Mouse (Mus musculus) neural tube, embryonic 15.5 days (tissue): ENCODE measurements around the gene Tmem120b. TPM values are rescaled to one million over a fixed set of nuclear protein-coding genes. Genes with fewer than 3 reads are reported as not detected.
A peak's percentile ranks its signal among the peaks of the same experiment; 100 is the strongest.

Experiments
- ATAC-seq: fragments of 200-750 bp; cut with Nextera tagmentation; 2 replicates; pipeline ENCODE4 v1.8.0; 2017; ENCODE audit warnings: mild to moderate bottlenecking, moderate TSS enrichment, moderate library complexity; ENCODE audit not compliant: low FRiP score
- H3K27ac ChIP-seq: fragments of 300-500 bp; sonication (generic); replicated peaks from 2 replicates; pipeline ENCODE4 v1.5.1; 2015; ENCODE audit warnings: mild to moderate bottlenecking, inconsistent platforms
- H3K27me3 ChIP-seq: fragments of 300-500 bp; sonication (generic); replicated peaks from 2 replicates; pipeline ENCODE4 v1.6.1; 2015; ENCODE audit warnings: inconsistent platforms
- H3K36me3 ChIP-seq: fragments of 300-500 bp; sonication (generic); 2 replicates; pipeline ENCODE4 v1.6.1; 2015; ENCODE audit warnings: inconsistent platforms
- H3K4me1 ChIP-seq: fragments of 300-500 bp; sonication (generic); 2 replicates; pipeline ENCODE4 v1.6.1; 2015; ENCODE audit warnings: inconsistent platforms
- H3K4me2 ChIP-seq: fragments of 300-500 bp; sonication (generic); 2 replicates; pipeline ENCODE4 v1.6.1; 2015; ENCODE audit warnings: inconsistent platforms, mild to moderate bottlenecking, moderate library complexity
- H3K4me3 ChIP-seq: fragments of 300-500 bp; sonication (generic); replicated peaks from 2 replicates; pipeline ENCODE4 v1.5.1; 2015; ENCODE audit warnings: mild to moderate bottlenecking, inconsistent platforms
- H3K9ac ChIP-seq: fragments of 300-500 bp; sonication (generic); replicated peaks from 2 replicates; pipeline ENCODE4 v1.6.1; 2015; ENCODE audit warnings: mild to moderate bottlenecking, inconsistent platforms
- H3K9me3 ChIP-seq: fragments of 300-500 bp; sonication (generic); replicated peaks from 2 replicates; pipeline ENCODE4 v1.6.1; 2016; ENCODE audit warnings: inconsistent platforms
- WGBS: fragments of 180-500 bp; shearing (Covaris S2); methylation state at CpG from one replicate; pipeline ENCODE4 v1.1.7; 2015; ENCODE audit warnings: mixed read lengths; 5-methylcytosine and 5-hydroxymethylcytosine counted together
- polyA plus RNA-seq: library from polyadenylated mRNA; unstranded; fragments of >200 nt; fragmentation: Nextera tagmentation; extraction: Ambion mirVana; gene quantifications from 2 replicates; pipeline ENCODE4 v1.2.1, GENCODE M21; 2015

The Tmem120b gene
- polyA plus RNA-seq, 1 experiment from 2014 or later = 19.6 TPM

- no peaks in the 10 kb centered on the region for H3K27me3 ChIP-seq
- 4% methylated on average over 35 of the region's 35 CpGs for whole genome bisulfite sequencing
- H3K27ac ChIP-seq = peak overlapping the region; percentile 83
- no peaks in the 10 kb centered on the region for H3K9me3 ChIP-seq
- peaks cover 26% of the 10 kb centered on the region for H3K4me1 ChIP-seq
- H3K4me2 ChIP-seq = peak overlapping the region; percentile 85
- H3K4me3 ChIP-seq = peak overlapping the region; percentile 88
- peak; percentile 91 for ATAC-seq
- no peaks in the 10 kb centered on the region for H3K36me3 ChIP-seq
- peak overlapping the region; percentile 82 for H3K9ac ChIP-seq
Measured at GRCm38 (mm10) chr5:123076419-123077281, 8.4 kb downstream of the Tmem120b start.

- no peak for ATAC-seq
- WGBS = 90% methylated on average over 1 of the region's 1 CpGs
- Histone ChIP-seq H3K4me1 (peaks cover 26% of the 10 kb centered on the region), H3K4me3 (no peak overlapping the region), H3K36me3 (no peaks in the 10 kb centered on the region), H3K4me2 (no peak overlapping the region), H3K9ac (no peak overlapping the region), H3K27me3 (no peaks in the 10 kb centered on the region), H3K9me3 (no peaks in the 10 kb centered on the region), H3K27ac (no peak overlapping the region)
Measured at GRCm38 (mm10) chr5:123079568-123079967, 11.4 kb downstream of the Tmem120b start.

- WGBS = 86% methylated on average over 8 of the region's 8 CpGs
- Histone ChIP-seq H3K9me3 (no peaks in the 10 kb centered on the region), H3K27ac (no peak overlapping the region), H3K4me3 (no peak overlapping the region), H3K36me3 (no peaks in the 10 kb centered on the region), H3K9ac (no peak overlapping the region), H3K4me2 (no peak overlapping the region), H3K27me3 (no peaks in the 10 kb centered on the region), H3K4me1 (peaks cover 26% of the 10 kb centered on the region)
- ATAC-seq = no peak
Measured at GRCm38 (mm10) chr5:123080041-123080440, 11.8 kb downstream of the Tmem120b start.

GRCm38 (mm10) chr5:123080510-123080909 is 12.3 kb downstream of the Tmem120b start:
- no peak overlapping the region for H3K9ac ChIP-seq
- H3K4me2 ChIP-seq = no peak overlapping the region
- no peak overlapping the region for H3K27ac ChIP-seq
- 94% methylated on average over 12 of the region's 13 CpGs for WGBS
- no peak overlapping the region for H3K4me3 ChIP-seq
- H3K4me1 ChIP-seq = peaks cover 24% of the 10 kb centered on the region
- no peaks in the 10 kb centered on the region for H3K9me3 ChIP-seq
- H3K36me3 ChIP-seq = no peaks in the 10 kb centered on the region
- H3K27me3 ChIP-seq = no peaks in the 10 kb centered on the region
- no peak for ATAC-seq

- Histone ChIP-seq H3K9me3 (no peaks in the 10 kb centered on the region), H3K4me2 (no peak overlapping the region), H3K27ac (no peak overlapping the region), H3K36me3 (no peaks in the 10 kb centered on the region), H3K4me3 (no peak overlapping the region), H3K27me3 (no peaks in the 10 kb centered on the region), H3K4me1 (peaks cover 3% of the 10 kb centered on the region), H3K9ac (no peak overlapping the region)
- WGBS = 66% methylated on average over 13 of the region's 13 CpGs
- ATAC-seq = no peak
Measured at GRCm38 (mm10) chr5:123083340-123084050, 15.3 kb downstream of the Tmem120b start.

- H3K27me3 ChIP-seq = no peaks in the 10 kb centered on the region
- H3K9me3 ChIP-seq = no peaks in the 10 kb centered on the region
- no peak overlapping the region for H3K27ac ChIP-seq
- H3K4me3 ChIP-seq = no peak overlapping the region
- no peak overlapping the region for H3K4me2 ChIP-seq
- H3K9ac ChIP-seq = no peak overlapping the region
- WGBS = 85% methylated on average over 2 of the region's 2 CpGs
- no peaks in the 10 kb centered on the region for H3K4me1 ChIP-seq
- no peak for ATAC-seq
- no peaks in the 10 kb centered on the region for H3K36me3 ChIP-seq
Measured at GRCm38 (mm10) chr5:123086501-123086900, 18.3 kb downstream of the Tmem120b start.

GRCm38 (mm10) chr5:123088784-123089183 is 20.6 kb downstream of the Tmem120b start:
- Histone ChIP-seq H3K4me2 (no peak overlapping the region), H3K4me3 (no peak overlapping the region), H3K27me3 (no peaks in the 10 kb centered on the region), H3K9me3 (no peaks in the 10 kb centered on the region), H3K4me1 (no peaks in the 10 kb centered on the region), H3K27ac (no peak overlapping the region), H3K36me3 (no peaks in the 10 kb centered on the region), H3K9ac (no peak overlapping the region)
- no peak for ATAC-seq
- 91% methylated on average over 4 of the region's 4 CpGs for WGBS

GRCm38 (mm10) chr5:123090560-123091306 is 22.5 kb downstream of the Tmem120b start:
- no peak overlapping the region for H3K27ac ChIP-seq
- no peak overlapping the region for H3K4me3 ChIP-seq
- no peak for ATAC-seq
- no peaks in the 10 kb centered on the region for H3K27me3 ChIP-seq
- H3K4me2 ChIP-seq = no peak overlapping the region
- WGBS = 88% methylated on average over 10 of the region's 10 CpGs
- no peak overlapping the region for H3K9ac ChIP-seq
- H3K36me3 ChIP-seq = no peaks in the 10 kb centered on the region
- H3K4me1 ChIP-seq = peaks cover 10% of the 10 kb centered on the region
- no peaks in the 10 kb centered on the region for H3K9me3 ChIP-seq

GRCm38 (mm10) chr5:123093077-123093633 is 24.9 kb downstream of the Tmem120b start:
- Histone ChIP-seq H3K27me3 (no peaks in the 10 kb centered on the region), H3K4me2 (no peak overlapping the region), H3K36me3 (no peaks in the 10 kb centered on the region), H3K4me1 (peaks cover 10% of the 10 kb centered on the region), H3K27ac (no peak overlapping the region; the same call in 1 of the 2 replicates), H3K9me3 (no peaks in the 10 kb centered on the region), H3K4me3 (no peak overlapping the region), H3K9ac (no peak overlapping the region)
- 75% methylated on average over 14 of the region's 14 CpGs for WGBS
- no peak for ATAC-seq

GRCm38 (mm10) chr5:123094238-123094991 is 26.2 kb downstream of the Tmem120b start:
- H3K27ac ChIP-seq = no peak overlapping the region
- ATAC-seq = no peak
- 58% methylated on average over 25 of the region's 25 CpGs for WGBS

GRCm38 (mm10) chr5:123096299-123096698 is 28.1 kb downstream of the Tmem120b start:
- no peak for ATAC-seq
- H3K9ac ChIP-seq = no peak overlapping the region
- H3K27ac ChIP-seq = no peak overlapping the region
- 96% methylated on average over 8 of the region's 8 CpGs for WGBS
- no peaks in the 10 kb centered on the region for H3K9me3 ChIP-seq
- no peaks in the 10 kb centered on the region for H3K27me3 ChIP-seq
- no peak overlapping the region for H3K4me3 ChIP-seq
- H3K4me1 ChIP-seq = peaks cover 10% of the 10 kb centered on the region
- H3K36me3 ChIP-seq = peaks cover 9% of the 10 kb centered on the region
- H3K4me2 ChIP-seq = no peak overlapping the region

More at GRCm38 (mm10) chr5:123094238-123094991, 26.2 kb downstream of the Tmem120b start:
- H3K36me3 ChIP-seq = peaks cover 3% of the 10 kb centered on the region
- peaks cover 10% of the 10 kb centered on the region for H3K4me1 ChIP-seq
- no peak overlapping the region for H3K4me3 ChIP-seq
- H3K4me2 ChIP-seq = peak overlapping the region; percentile 42
- no peak overlapping the region for H3K9ac ChIP-seq
- no peaks in the 10 kb centered on the region for H3K9me3 ChIP-seq
- no peaks in the 10 kb centered on the region for H3K27me3 ChIP-seq
